Mouse (Mus musculus): Measurements from ENCODE around the gene Cnbd2. TPM values are rescaled to one million over a fixed set of nuclear protein-coding genes. Genes with fewer than 3 reads are reported as not detected.

Gene Cnbd2
- polyA plus RNA-seq, 1 experiment = 1.7 TPM

DNA sequence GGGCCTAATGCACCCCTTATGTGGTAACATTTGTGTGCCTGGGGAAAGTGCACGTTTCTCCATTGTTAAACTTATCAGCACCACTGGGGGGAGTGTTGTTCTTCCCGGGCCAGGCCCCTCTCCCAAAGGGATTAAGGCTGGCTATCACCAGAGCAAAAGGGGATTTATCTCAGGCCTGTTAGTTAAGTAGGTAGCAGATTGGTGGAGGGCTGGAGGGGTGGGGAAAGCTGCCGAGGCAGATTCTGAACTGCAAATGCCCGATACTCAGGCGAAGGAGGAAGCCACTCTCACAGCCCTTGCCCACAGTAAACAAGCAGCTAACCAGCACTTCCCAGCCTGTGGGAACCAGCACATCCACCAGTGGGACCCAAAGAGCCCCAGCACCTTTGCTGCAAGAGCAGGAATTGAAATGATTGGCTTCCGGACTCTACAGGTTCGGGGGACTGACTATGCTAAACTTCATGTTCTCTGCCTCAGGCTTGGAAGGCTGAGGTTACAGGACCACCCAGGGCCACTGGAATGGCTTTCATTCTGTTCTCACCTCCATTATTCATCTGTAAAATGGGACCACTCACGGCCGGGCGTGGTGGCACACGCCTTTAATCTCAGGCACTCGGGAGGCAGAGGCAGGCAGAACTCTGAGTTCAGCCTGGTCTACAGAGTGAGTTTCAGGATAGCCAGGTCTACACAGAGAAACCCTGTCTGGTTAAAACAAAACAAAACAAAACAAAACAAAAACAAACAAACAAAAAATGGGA is 32.9 kb downstream of the Cnbd2 start:
- no peaks in the 10 kb centered on the region for H3K79me3 ChIP-seq (ENCODE audit: low read depth)
- no peaks in the 10 kb centered on the region for H3K27me3 ChIP-seq (ENCODE audit: control insufficient read depth, insufficient read depth, insufficient read length)
- peak overlapping the region; percentile 46 for H3ac ChIP-seq (ENCODE audit: control insufficient read depth, insufficient read length, low read depth)
- TF ChIP-seq MYOD1 (IDR thresholded peaks at IDR 0.05; ENCODE audit: control insufficient read depth, insufficient read length, low read depth) = no peak
- TF ChIP-seq CTCF (IDR thresholded peaks at IDR 0.05; ENCODE audit: control insufficient read depth, insufficient read depth, insufficient read length) = peak; percentile 19
- no peak overlapping the region for H3K4me3 ChIP-seq (ENCODE audit: insufficient read depth, poor library complexity, severe bottlenecking)
- H3K79me2 ChIP-seq (ENCODE audit: control insufficient read depth, insufficient read depth) = no peaks in the 10 kb centered on the region
- H3K36me3 ChIP-seq (ENCODE audit: control insufficient read depth, insufficient read depth) = no peaks in the 10 kb centered on the region

DNA sequence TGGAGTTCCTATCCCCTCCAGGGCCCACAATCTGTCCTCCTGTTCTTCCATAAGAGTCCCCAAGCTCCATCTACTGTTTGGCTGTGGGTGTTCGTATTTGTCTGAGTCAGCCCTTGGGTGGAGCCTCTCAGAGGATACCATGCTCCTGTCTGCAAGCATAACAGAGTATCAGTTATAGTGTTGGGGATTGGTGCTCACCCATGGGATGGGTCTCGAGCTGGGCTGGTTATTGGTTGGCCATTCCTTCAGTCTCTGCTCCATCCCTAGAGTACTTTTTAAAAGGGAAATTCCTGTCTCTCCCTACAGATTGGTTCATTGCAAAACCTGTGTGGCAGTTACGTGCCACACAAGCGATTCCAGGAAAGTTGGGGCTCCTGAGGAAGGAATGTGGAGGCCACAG is 36.7 kb downstream of the Cnbd2 start:
- H3ac ChIP-seq (ENCODE audit: control insufficient read depth, insufficient read length, low read depth) = no peak overlapping the region
- H3K4me3 ChIP-seq (ENCODE audit: insufficient read depth, poor library complexity, severe bottlenecking) = no peak overlapping the region
- TF ChIP-seq CEBPB (IDR thresholded peaks at IDR 0.05; ENCODE audit: low read depth) (no peak), MYOD1 (IDR thresholded peaks at IDR 0.05; ENCODE audit: control insufficient read depth, insufficient read length, low read depth) (no peak), FOSL1 (IDR thresholded peaks at IDR 0.05; ENCODE audit: insufficient read depth, low read length, poor library complexity, severe bottlenecking) (no peak), USF1 (IDR thresholded peaks at IDR 0.05; ENCODE audit: low read depth) (no peak), CTCF (IDR thresholded peaks at IDR 0.05; ENCODE audit: control insufficient read depth, insufficient read depth, insufficient read length) (no peak), MAX (IDR thresholded peaks at IDR 0.05) (no peak), MYOG (IDR thresholded peaks at IDR 0.05; ENCODE audit: control insufficient read depth, extremely low read depth, insufficient read length) (no peak)
- H3K79me2 ChIP-seq (ENCODE audit: control insufficient read depth, insufficient read depth) = no peaks in the 10 kb centered on the region
- H3K36me3 ChIP-seq (ENCODE audit: control insufficient read depth, insufficient read depth) = no peaks in the 10 kb centered on the region
- H3K27me3 ChIP-seq (ENCODE audit: control insufficient read depth, insufficient read depth, insufficient read length) = no peaks in the 10 kb centered on the region
- H3K79me3 ChIP-seq (ENCODE audit: low read depth) = no peaks in the 10 kb centered on the region

DNA sequence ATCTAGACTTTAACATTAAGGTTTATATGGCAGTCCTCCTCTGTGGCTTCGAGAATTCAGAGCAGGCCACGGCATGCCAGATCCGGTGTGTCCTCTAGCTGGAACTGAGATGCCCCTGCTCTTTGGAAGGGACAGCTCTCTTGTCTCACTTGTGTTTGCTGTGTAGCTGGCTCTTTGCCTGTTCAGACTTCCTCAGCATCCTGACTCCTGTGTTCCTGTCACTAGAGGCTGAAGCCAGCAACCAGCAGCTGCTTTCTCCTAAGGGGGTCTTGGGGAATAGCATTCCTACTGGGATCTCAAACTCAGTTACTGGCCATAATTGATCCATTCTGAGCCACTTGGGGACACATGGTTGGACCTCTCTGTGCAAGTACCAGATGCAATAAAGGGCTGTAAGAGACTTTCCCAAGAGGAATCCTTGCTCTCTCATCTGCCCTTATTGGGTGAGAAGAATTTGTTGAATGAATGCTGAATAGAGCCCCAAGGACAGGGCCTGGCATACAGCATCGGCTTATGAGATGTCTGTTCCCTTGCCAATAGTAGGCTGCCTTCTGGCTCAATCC is 37.3 kb downstream of the Cnbd2 start:
- H3K36me3 ChIP-seq (ENCODE audit: control insufficient read depth, insufficient read depth) = no peaks in the 10 kb centered on the region
- no peaks in the 10 kb centered on the region for H3K27me3 ChIP-seq (ENCODE audit: control insufficient read depth, insufficient read depth, insufficient read length)
- H3K79me3 ChIP-seq (ENCODE audit: low read depth) = no peaks in the 10 kb centered on the region
- H3K79me2 ChIP-seq (ENCODE audit: control insufficient read depth, insufficient read depth) = no peaks in the 10 kb centered on the region
- no peak for TF ChIP-seq CTCF (IDR thresholded peaks at IDR 0.05; ENCODE audit: control insufficient read depth, insufficient read depth, insufficient read length)
- no peak overlapping the region for H3K4me3 ChIP-seq (ENCODE audit: insufficient read depth, poor library complexity, severe bottlenecking)
- no peak overlapping the region for H3ac ChIP-seq (ENCODE audit: control insufficient read depth, insufficient read length, low read depth)

DNA sequence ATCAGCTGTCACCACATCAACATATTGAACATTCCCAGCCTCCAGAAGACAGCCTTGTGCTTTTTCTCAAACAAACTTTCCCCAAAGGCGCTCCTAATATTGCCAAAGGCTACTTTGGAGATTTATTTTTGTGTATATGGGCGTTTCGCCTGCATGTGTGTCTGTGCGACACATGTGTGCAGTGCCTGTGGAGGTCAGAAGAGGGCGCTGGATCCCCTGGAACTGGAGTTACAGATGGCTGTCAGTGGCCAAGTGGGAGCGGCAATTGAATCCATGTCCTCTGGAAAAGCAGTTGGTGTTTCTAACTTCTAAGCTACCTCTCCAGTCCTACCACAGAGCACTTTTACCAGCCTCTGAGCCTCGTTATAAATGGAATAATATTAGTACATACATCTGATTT is 39.1 kb downstream of the Cnbd2 start:
- TF ChIP-seq USF1 (IDR thresholded peaks at IDR 0.05; ENCODE audit: low read depth) = no peak
- no peak for TF ChIP-seq MYOG (IDR thresholded peaks at IDR 0.05; ENCODE audit: control insufficient read depth, extremely low read depth, insufficient read length)
- TF ChIP-seq CEBPB (IDR thresholded peaks at IDR 0.05; ENCODE audit: low read depth) = no peak
- TF ChIP-seq MYOD1 (IDR thresholded peaks at IDR 0.05; ENCODE audit: control insufficient read depth, insufficient read length, low read depth) = no peak
- no peak for TF ChIP-seq MAX (IDR thresholded peaks at IDR 0.05)
- TF ChIP-seq FOSL1 (IDR thresholded peaks at IDR 0.05; ENCODE audit: insufficient read depth, low read length, poor library complexity, severe bottlenecking) = no peak
- TF ChIP-seq CTCF (IDR thresholded peaks at IDR 0.05; ENCODE audit: control insufficient read depth, insufficient read depth, insufficient read length) = no peak
- no peaks in the 10 kb centered on the region for H3K27me3 ChIP-seq (ENCODE audit: control insufficient read depth, insufficient read depth, insufficient read length)

DNA sequence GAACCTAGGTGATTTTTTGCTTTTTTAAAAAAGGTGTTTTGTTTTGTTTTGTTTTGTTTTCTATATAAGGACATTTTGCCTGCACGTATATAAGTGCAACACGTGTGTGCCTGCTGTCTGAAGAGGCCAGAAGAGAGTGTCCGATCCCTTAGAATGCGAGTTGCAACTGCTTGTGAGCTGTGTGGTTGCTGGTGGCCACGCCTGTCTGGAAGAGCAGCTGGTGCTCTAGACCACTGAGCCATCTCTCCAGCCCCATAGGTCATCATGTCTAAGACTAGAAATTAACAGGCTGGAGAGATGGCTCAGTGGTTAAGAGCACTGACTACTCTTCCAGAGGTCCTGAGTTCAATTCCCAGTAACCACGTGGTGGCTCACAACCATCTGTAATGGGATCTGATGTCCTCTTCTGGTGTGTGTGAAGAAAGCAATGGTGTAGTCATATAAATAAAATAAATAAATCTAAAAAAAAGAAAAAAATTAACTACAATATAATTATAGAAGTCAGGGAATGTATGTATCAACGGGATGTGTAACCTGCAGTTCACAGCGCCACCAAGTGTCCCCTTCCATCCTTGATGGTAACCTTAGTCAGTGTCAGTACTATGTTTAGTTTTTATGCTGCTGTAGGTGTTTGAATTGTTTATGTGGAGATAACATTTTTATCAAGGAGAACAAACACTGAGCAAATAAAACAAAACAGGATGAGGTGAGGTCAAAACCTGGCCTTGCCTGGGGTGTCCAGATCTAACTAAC is 40.5 kb downstream of the Cnbd2 start:
- no peaks in the 10 kb centered on the region for H3K36me3 ChIP-seq (ENCODE audit: control insufficient read depth, insufficient read depth)
- TF ChIP-seq FOSL1 (IDR thresholded peaks at IDR 0.05; ENCODE audit: insufficient read depth, low read length, poor library complexity, severe bottlenecking) (no peak), USF1 (IDR thresholded peaks at IDR 0.05; ENCODE audit: low read depth) (no peak), MYOG (IDR thresholded peaks at IDR 0.05; ENCODE audit: control insufficient read depth, extremely low read depth, insufficient read length) (no peak), MAX (IDR thresholded peaks at IDR 0.05) (no peak), MYOD1 (IDR thresholded peaks at IDR 0.05; ENCODE audit: control insufficient read depth, insufficient read length, low read depth) (no peak), CEBPB (IDR thresholded peaks at IDR 0.05; ENCODE audit: low read depth) (no peak), CTCF (IDR thresholded peaks at IDR 0.05; ENCODE audit: control insufficient read depth, insufficient read depth, insufficient read length) (no peak)

More for the DNA sequence above, 39.1 kb downstream of the Cnbd2 start:
- Histone ChIP-seq H3K36me3 (ENCODE audit: control insufficient read depth, insufficient read depth) (no peaks in the 10 kb centered on the region), H3K79me2 (ENCODE audit: control insufficient read depth, insufficient read depth) (no peaks in the 10 kb centered on the region), H3K4me3 (ENCODE audit: insufficient read depth, poor library complexity, severe bottlenecking) (no peak overlapping the region), H3ac (ENCODE audit: control insufficient read depth, insufficient read length, low read depth) (no peak overlapping the region), H3K79me3 (ENCODE audit: low read depth) (no peaks in the 10 kb centered on the region)

More for the DNA sequence above, 40.5 kb downstream of the Cnbd2 start:
- Histone ChIP-seq H3K79me3 (ENCODE audit: low read depth) (no peaks in the 10 kb centered on the region), H3ac (ENCODE audit: control insufficient read depth, insufficient read length, low read depth) (no peak overlapping the region), H3K79me2 (ENCODE audit: control insufficient read depth, insufficient read depth) (no peaks in the 10 kb centered on the region), H3K4me3 (ENCODE audit: insufficient read depth, poor library complexity, severe bottlenecking) (no peak overlapping the region), H3K27me3 (ENCODE audit: control insufficient read depth, insufficient read depth, insufficient read length) (no peaks in the 10 kb centered on the region)
